Mouse (Mus musculus) neural tube, embryonic 11.5 days (tissue): Measurements from ENCODE around the gene Khsrp. TPM values are rescaled to one million over a fixed set of nuclear protein-coding genes. Genes with fewer than 3 reads are reported as not detected.

ENCODE experiments used
- ATAC-seq: fragments of 200-750 bp; cut with Nextera tagmentation; 2 replicates; pipeline ENCODE4 v1.8.0; 2017; ENCODE audit warnings: moderate number of reproducible peaks, mild to moderate bottlenecking, moderate TSS enrichment, moderate library complexity; ENCODE audit not compliant: insufficient read depth, low FRiP score, low TSS enrichment
- DNase-seq: peaks from one replicate; pipeline ENCODE4 v3.0.0-alpha.2; 2015; ENCODE audit warnings: low spot score
- H3K27ac ChIP-seq: fragments of 300-500 bp; sonication (generic); 2 replicates; pipeline ENCODE4 v1.5.1; 2014; ENCODE audit warnings: low read depth, mild to moderate bottlenecking, low read length
- H3K27me3 ChIP-seq: fragments of 300-500 bp; sonication (generic); 2 replicates; pipeline ENCODE4 v1.6.1; 2014; ENCODE audit warnings: mild to moderate bottlenecking, low read length, mixed read lengths; ENCODE audit not compliant: control insufficient read depth, insufficient read depth
- H3K36me3 ChIP-seq: fragments of 300-500 bp; sonication (generic); 2 replicates; pipeline ENCODE4 v1.6.1; 2014; ENCODE audit warnings: mild to moderate bottlenecking, low read length, moderate library complexity, mixed read lengths; ENCODE audit not compliant: control insufficient read depth, insufficient read depth
- H3K4me1 ChIP-seq: fragments of 300-500 bp; sonication (generic); 2 replicates; pipeline ENCODE4 v1.6.1; 2014; ENCODE audit warnings: low read length, mixed read lengths; ENCODE audit not compliant: control insufficient read depth, insufficient read depth
- H3K4me2 ChIP-seq: fragments of 300-500 bp; sonication (generic); 2 replicates; pipeline ENCODE4 v1.6.1; 2014; ENCODE audit warnings: low read depth, mild to moderate bottlenecking, moderate library complexity
- H3K4me3 ChIP-seq: fragments of 300-500 bp; sonication (generic); 2 replicates; pipeline ENCODE4 v1.5.1; 2014; ENCODE audit warnings: low read depth, low read length
- H3K9ac ChIP-seq: fragments of 300-500 bp; sonication (generic); 2 replicates; pipeline ENCODE4 v1.6.1; 2014; ENCODE audit warnings: mild to moderate bottlenecking, low read length
- H3K9me3 ChIP-seq: fragments of 300-500 bp; sonication (generic); 2 replicates; pipeline ENCODE4 v1.6.1; 2016; ENCODE audit warnings: low read length; ENCODE audit not compliant: control insufficient read depth
- WGBS: fragments of 180-500 bp; shearing (Covaris S2); extraction: QIAGEN DNeasy Blood & Tissue Kit; methylation state at CpG from one replicate; pipeline ENCODE4 v1.1.7; 2014; 5-methylcytosine and 5-hydroxymethylcytosine counted together
- polyA plus RNA-seq: library from polyadenylated mRNA; unstranded; fragments of >200 nt; fragmentation: Nextera tagmentation; extraction: Ambion mirVana; gene quantifications from 2 replicates; pipeline ENCODE4 v1.2.1, GENCODE M21; 2014

Gene Khsrp
- 45.4 and 46.2 TPM in 2 replicates for polyA plus RNA-seq

- under 1% methylated on average over 65 of the region's 99 CpGs for WGBS
These were observed at the start of gene Khsrp for GRCm38 (mm10) chr17:57030931-57031660. Khsrp (minus strand) TSS chr17:57031522.

GRCm38 (mm10) chr17:57079919-57080318 is 48.6 kb upstream of the Khsrp start:
- no peak for ATAC-seq
- Histone ChIP-seq H3K36me3 (no peaks in the 10 kb centered on the region; the same call in 1 of the 2 replicates), H3K9me3 (no peaks in the 10 kb centered on the region), H3K4me1 (no peaks in the 10 kb centered on the region), H3K27me3 (no peaks in the 10 kb centered on the region), H3K4me2 (no peak overlapping the region), H3K4me3 (no peak overlapping the region), H3K27ac (no peak overlapping the region), H3K9ac (no peak overlapping the region)
- no peak for DNase-seq
- 77% methylated on average over 3 of the region's 3 CpGs for WGBS

More at GRCm38 (mm10) chr17:57030931-57031660, at the start of gene Khsrp:
- peak within 1 kb of the TSS; percentile 99 for H3K9ac ChIP-seq
- H3K4me2 ChIP-seq, result peak within 1 kb of the TSS; percentile 86
- H3K36me3 ChIP-seq, result peaks cover 14% of the 10 kb centered on the region
- H3K9me3 ChIP-seq, result no peaks in the 10 kb centered on the region
- H3K4me1 ChIP-seq, result peaks cover 11% of the 10 kb centered on the region
- peak; percentile 2; the same call in 1 of the 2 replicates for ATAC-seq
- DNase-seq, result peak; percentile 55
- no peaks in the 10 kb centered on the region for H3K27me3 ChIP-seq
- H3K27ac ChIP-seq, result peak within 1 kb of the TSS; percentile 91
- peak within 1 kb of the TSS; percentile 96 for H3K4me3 ChIP-seq

- Histone ChIP-seq H3K36me3 (no peaks in the 10 kb centered on the region; the same call in 1 of the 2 replicates), H3K27ac (no peak within 1 kb of the TSS), H3K4me1 (no peaks in the 10 kb centered on the region), H3K9me3 (no peaks in the 10 kb centered on the region), H3K27me3 (no peaks in the 10 kb centered on the region), H3K4me2 (no peak within 1 kb of the TSS), H3K4me3 (no peak within 1 kb of the TSS), H3K9ac (no peak within 1 kb of the TSS)
- 59% methylated on average over 6 of the region's 6 CpGs for WGBS
- DNase-seq, result no peak
- no peak for ATAC-seq
These were observed 47.0 kb upstream of the Khsrp start, which contains the start of gene Dennd1c for GRCm38 (mm10) chr17:57078336-57078735. Dennd1c (minus strand) TSS chr17:57078514.

- no peak overlapping the region for H3K27ac ChIP-seq
- no peak for DNase-seq
- no peak overlapping the region for H3K4me3 ChIP-seq
- no peaks in the 10 kb centered on the region for H3K4me1 ChIP-seq
- 67% methylated on average over 3 of the region's 3 CpGs for WGBS
- no peaks in the 10 kb centered on the region for H3K27me3 ChIP-seq
- no peak overlapping the region for H3K4me2 ChIP-seq
- H3K9ac ChIP-seq, result no peak overlapping the region
- no peak for ATAC-seq
- no peaks in the 10 kb centered on the region for H3K9me3 ChIP-seq
- H3K36me3 ChIP-seq, result no peaks in the 10 kb centered on the region; the same call in 1 of the 2 replicates
These were observed 45.6 kb upstream of the Khsrp start for GRCm38 (mm10) chr17:57076916-57077315.

GRCm38 (mm10) chr17:57070699-57071098 is 39.4 kb upstream of the Khsrp start:
- Histone ChIP-seq H3K9me3 (no peaks in the 10 kb centered on the region), H3K27ac (no peak overlapping the region), H3K4me3 (0 out of 2 replicates have a peak overlapping the region, but pooled peaks have one; percentile 4), H3K36me3 (no peaks in the 10 kb centered on the region), H3K9ac (no peak overlapping the region), H3K4me1 (no peaks in the 10 kb centered on the region), H3K27me3 (no peaks in the 10 kb centered on the region), H3K4me2 (peak overlapping the region; percentile 35)
- DNase-seq, result peak; percentile 71
- WGBS, result 2% methylated on average over 11 of the region's 11 CpGs
- peak; percentile 76 for ATAC-seq

GRCm38 (mm10) chr17:57070272-57070671 is 39.0 kb upstream of the Khsrp start:
- H3K4me3 ChIP-seq, result 0 out of 2 replicates have a peak overlapping the region, but pooled peaks have one; percentile 4
- H3K27ac ChIP-seq, result no peak overlapping the region
- peak overlapping the region; percentile 35 for H3K4me2 ChIP-seq
- H3K4me1 ChIP-seq, result no peaks in the 10 kb centered on the region
- H3K36me3 ChIP-seq, result no peaks in the 10 kb centered on the region
- H3K9me3 ChIP-seq, result no peaks in the 10 kb centered on the region
- ATAC-seq (no peak), DNase-seq (no peak)
- H3K9ac ChIP-seq, result 0 out of 2 replicates have a peak overlapping the region, but pooled peaks have one; percentile 18
- 6% methylated on average over 9 of the region's 9 CpGs for WGBS
- H3K27me3 ChIP-seq, result no peaks in the 10 kb centered on the region

- H3K9ac ChIP-seq, result no peak overlapping the region
- no peaks in the 10 kb centered on the region for H3K36me3 ChIP-seq
- ATAC-seq, result no peak
- H3K9me3 ChIP-seq, result no peaks in the 10 kb centered on the region
- H3K27ac ChIP-seq, result no peak overlapping the region
- H3K27me3 ChIP-seq, result peaks cover 17% of the 10 kb centered on the region
- H3K4me3 ChIP-seq, result no peak overlapping the region
- no peaks in the 10 kb centered on the region for H3K4me1 ChIP-seq
- DNase-seq, result no peak
- WGBS, result 70% methylated on average over 5 of the region's 5 CpGs
- H3K4me2 ChIP-seq, result no peak overlapping the region
These were observed 35.6 kb upstream of the Khsrp start for GRCm38 (mm10) chr17:57066908-57067307.

- Histone ChIP-seq H3K4me3 (no peak overlapping the region), H3K9ac (no peak overlapping the region), H3K9me3 (no peaks in the 10 kb centered on the region), H3K4me2 (no peak overlapping the region), H3K4me1 (0 out of 2 replicates have a peak, but pooled peaks cover 3% of the 10 kb centered on the region), H3K36me3 (no peaks in the 10 kb centered on the region), H3K27me3 (peaks cover 28% of the 10 kb centered on the region), H3K27ac (no peak overlapping the region)
- no peak for DNase-seq
- ATAC-seq, result no peak
- WGBS, result 4% methylated on average over 8 of the region's 8 CpGs
These were observed 31.7 kb upstream of the Khsrp start for GRCm38 (mm10) chr17:57063031-57063430.

GRCm38 (mm10) chr17:57062548-57062947 is 31.2 kb upstream of the Khsrp start:
- DNase-seq (no peak), ATAC-seq (no peak)
- Histone ChIP-seq H3K36me3 (no peaks in the 10 kb centered on the region), H3K9ac (no peak overlapping the region), H3K4me3 (no peak overlapping the region), H3K9me3 (no peaks in the 10 kb centered on the region), H3K27me3 (peaks cover 28% of the 10 kb centered on the region), H3K27ac (no peak overlapping the region), H3K4me1 (0 out of 2 replicates have a peak, but pooled peaks cover 3% of the 10 kb centered on the region), H3K4me2 (no peak overlapping the region)
- WGBS, result 0% methylated on average over 22 of the region's 22 CpGs
